Mouse (Mus musculus) heart, adult 11 months (tissue): Measurements from ENCODE around the gene Nans.

Experiments used
- DNase-seq: peaks from one replicate; pipeline ENCODE4 v3.0.0; 2022

The Nans gene

DNA sequence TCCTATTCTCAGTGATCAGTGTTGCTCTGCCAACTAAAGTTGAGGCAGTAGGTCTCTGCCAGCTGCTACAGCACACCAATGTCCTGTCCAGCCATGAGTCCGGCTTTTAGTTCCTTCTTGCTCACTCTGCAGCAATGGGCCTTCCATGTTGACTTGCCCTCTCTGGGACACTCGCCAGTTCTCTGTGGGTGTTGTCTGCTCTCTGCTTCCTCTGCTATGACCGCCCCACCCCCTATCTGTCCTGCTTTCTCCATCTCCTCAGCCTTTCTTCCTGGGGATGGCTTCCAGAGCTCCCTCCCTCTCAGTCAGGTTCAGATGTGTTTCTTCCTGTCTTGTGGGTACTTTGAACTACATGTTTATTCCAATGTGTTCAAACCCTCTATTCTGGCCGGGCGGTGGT is 1.7 kb upstream of the Nans start:
- DNase-seq: peak; percentile 99

DNA sequence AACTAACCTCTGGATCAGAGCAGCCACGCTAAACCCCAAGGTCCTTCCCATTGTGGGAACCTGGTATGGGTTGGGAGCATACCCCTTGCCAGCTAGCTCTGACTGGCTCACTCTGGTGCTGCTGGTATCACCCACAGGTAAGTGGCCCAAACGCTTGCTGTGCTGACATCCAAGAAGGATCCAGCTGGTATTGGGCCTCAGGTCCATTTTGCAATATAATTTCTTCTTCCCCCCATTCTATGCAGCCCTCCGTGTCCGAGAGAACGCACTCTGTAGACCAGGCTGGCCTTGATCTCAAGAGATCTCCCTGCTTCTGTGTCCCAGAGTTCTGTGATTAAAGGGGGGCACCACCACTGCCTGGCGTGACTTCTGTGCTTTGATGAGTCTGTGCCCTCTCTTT is 4.0 kb downstream of the Nans start:
- DNase-seq: peak; percentile 68

DNA sequence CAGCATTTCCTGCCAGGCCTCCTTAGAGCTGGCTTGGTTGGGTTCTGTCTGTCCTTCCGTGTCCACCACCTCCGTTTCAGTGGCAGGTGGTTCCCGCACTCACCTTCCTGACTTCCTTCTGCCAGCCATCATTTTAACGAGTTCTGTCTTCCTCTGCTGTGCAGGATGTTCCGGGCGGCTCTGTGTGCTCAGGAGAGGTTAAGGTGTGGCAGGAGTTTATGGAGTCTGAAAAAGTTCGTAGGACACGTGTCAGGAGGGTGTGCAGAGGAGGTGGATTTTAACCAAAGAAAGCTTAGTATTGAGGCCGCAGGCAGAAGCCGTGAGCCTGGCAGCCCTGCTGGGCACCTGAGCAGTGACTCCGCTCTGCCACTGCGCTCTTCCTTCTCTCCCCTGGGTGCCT is 6.5 kb downstream of the Nans start:
- peak; percentile 82 for DNase-seq

DNA sequence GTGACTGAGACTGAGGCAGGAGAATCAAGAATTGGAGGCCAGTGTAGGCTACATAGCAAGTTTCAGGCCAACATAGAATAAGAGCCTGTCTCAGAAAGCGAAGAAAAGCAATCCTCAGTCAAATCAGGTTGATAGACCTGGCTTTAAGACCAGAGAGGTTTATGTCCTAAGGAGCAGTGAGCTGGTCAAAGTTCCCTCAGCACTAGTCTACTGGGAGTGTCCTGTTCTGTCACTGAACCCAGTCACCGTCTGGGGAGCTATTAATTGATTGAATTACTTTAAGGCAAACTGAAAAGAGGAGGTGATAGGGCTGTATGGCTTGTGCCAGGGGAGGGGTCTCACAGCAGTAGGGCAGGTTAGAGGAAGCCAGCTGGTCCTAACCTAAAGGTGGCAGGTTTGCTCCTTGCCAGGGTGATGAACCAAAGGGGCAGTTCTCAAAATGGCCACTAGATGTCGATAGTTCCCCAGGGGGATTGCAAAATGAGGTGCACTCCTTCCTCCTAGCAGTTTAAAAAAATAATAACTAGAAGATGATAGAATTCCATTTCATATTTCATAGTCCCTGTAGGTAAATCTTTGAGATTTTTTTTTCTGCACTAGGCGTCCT is 8.3 kb downstream of the Nans start:
- DNase-seq: peak; percentile 92

DNA sequence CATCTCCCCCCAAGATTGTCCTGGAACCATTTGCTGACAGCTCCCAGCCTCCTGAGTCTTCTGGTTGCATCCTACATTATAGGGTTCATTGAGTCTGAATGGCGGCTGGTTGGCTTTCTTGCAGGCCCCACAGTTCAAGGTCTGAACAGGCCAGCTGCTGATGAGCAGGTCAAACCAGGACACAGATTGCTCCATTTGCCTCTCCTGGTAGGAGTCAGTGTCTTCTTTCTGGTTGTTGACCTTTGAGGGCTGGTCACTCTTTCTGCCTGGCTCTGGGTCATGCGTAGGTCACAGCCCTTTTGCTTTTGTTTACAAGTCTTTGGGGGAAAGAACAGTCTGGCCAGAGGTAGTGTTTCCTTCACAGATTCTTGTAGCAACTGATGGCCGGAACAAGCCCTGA is 9.5 kb downstream of the Nans start:
- peak; percentile 85 for DNase-seq

DNA sequence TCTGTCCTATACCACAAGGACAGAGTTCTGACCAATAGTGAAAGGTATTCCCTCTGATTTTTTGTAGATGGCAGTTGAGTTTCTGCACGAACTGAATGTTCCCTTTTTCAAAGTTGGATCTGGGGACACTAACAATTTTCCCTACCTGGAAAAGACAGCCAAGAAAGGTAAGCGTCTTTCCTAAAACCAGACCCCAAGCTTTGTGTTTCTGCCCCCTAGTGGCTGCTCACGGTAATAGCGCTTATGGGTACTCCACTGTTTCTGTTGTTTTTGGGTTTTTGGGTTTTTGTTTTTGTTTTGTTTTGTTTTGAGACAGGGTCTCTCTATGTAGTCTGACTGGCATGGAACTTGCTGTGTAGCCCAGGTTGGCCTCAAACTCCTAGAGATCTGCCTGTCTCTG is 9.9 kb downstream of the Nans start:
- DNase-seq: no peak

DNA sequence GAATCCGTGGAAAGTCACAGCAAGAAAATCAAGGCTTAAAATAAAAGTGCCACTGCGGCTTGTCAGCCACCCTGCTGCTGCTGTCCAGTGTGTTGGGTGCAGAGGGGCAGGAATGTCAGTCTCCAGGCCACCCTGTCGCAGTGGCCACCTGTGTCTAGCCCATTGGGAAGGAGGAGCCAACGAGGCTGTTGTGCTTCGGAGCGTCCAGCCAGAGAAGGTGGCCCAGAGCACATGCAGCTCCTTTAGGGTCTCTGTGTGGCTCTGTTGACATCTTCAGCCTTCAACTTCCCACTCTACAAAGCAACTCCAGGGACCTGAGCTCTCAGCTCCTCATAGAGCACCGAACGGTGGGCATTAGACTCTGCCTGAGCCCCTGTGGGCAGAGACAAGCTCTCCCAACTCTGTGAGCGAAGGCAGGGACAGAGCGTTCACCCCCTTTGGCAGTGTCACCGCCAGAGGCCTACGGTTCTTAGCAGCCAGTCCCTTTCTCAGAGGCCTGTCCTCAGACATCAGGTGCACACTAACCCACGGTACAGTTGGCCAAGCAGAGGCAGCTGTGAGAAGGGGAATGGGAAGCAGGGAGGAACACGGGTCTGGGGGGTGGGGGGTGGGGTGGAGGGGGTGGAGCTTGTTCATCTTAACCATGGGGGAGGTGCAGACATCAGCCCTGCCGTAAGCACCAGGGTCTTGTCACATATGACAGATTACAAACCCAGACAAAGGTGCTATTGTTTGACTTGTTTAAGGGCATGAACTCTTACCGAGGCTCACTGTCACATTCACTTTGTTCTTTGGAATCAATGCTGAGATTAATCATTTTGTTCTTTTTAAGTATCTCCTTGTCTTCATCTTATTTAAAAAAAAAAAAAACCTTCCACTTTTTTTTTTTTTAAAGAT is 13.8 kb downstream of the Nans start:
- peak; percentile 87 for DNase-seq

- DNase-seq: peak; percentile 7
These were observed 14.8 kb downstream of the Nans start for GRCm38 (mm10) chr4:46503881-46504280.

GRCm38 (mm10) chr4:46505361-46506057 is 16.5 kb downstream of the Nans start:
- peak; percentile 88 for DNase-seq

GRCm38 (mm10) chr4:46506801-46507610 is 18.0 kb downstream of the Nans start:
- peak; percentile 100 for DNase-seq

DNA sequence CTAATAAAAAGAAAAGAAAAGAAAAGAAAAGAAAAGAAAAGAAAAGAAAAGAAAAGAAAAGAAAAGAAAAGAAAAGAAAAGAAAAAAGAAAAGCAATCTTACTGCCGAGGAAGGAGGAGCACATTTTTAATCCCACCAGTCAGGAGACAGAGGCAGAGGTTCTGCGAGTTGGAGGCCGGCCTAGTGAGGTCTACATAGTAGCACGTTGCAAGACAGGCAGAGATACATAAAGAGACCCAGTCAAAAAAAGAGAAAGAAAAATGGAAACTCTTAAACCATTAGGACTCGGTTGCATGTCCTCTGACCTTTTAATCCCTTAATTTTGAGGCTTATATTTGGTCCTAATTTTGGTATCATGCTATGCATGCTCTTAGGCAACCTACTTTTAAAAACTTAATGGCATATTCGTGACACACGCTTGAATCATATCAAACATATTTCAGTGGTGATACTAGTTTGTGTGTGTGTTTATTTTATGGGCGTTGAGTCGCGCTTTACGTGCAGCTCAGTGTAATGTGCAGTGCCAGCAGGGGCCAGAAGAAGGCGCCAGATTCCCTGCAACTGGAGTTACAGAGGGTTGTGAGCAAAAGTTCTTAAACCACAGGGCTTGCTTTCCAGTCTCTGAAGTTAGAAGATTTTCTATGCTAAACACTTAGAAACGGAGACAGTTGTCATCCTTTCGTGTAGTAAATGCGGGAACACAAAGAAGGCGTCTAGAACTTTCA is 18.9 kb downstream of the Nans start:
- peak; percentile 96 for DNase-seq

- DNase-seq: peak; percentile 88
These were observed 31.4 kb downstream of the Nans start for GRCm38 (mm10) chr4:46520491-46520890.

GRCm38 (mm10) chr4:46521457-46521856 is 32.4 kb downstream of the Nans start:
- peak; percentile 25 for DNase-seq

DNA sequence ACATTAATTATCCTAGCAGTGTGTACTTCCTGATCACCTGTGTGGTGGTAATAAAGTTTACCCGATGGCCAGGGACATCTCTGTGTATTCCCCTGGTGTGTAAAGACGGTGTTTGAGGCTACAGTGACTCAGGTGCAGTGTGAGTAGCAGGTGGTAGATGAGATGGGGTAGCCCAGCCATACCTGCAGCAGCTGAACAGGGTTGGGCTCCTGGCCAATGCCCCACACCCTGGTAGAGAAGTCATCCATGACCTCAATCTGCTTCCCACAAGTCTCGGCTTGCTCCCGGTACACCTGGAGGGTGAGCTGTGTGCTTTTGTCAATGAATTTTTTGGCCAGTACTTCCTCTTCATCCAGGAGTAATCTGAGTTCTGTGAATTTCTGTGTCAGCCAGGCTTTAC is 34.3 kb downstream of the Nans start:
- DNase-seq: peak; percentile 85

GRCm38 (mm10) chr4:46526226-46526625 is 37.2 kb downstream of the Nans start:
- DNase-seq: peak; percentile 51

- DNase-seq: peak; percentile 93
These were observed 37.9 kb downstream of the Nans start for GRCm38 (mm10) chr4:46526798-46527557.

- DNase-seq: no peak
These were observed 38.5 kb downstream of the Nans start for GRCm38 (mm10) chr4:46527558-46527926.

DNA sequence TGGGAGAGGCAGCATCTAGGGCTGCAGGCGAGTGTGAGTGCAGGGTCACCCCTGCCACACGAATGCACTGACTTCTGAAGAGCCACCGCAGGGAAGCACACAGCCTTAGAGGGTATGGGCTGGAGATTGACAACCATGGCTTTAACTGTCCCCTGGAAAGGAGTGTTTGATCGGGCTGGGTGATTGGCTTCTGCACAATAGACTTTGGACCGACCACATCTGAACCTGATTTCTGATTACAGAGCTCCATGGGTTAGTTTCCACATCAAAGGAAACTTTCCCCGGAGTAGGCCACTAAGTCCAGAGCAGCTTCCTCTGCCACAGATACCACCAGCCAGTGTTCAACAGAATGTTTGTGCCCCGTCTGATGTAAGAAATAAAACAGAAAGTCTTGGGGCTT is 40.7 kb downstream of the Nans start:
- peak; percentile 27 for DNase-seq

- peak; percentile 51 for DNase-seq
These were observed 43.5 kb downstream of the Nans start for GRCm38 (mm10) chr4:46532511-46532910.

DNA sequence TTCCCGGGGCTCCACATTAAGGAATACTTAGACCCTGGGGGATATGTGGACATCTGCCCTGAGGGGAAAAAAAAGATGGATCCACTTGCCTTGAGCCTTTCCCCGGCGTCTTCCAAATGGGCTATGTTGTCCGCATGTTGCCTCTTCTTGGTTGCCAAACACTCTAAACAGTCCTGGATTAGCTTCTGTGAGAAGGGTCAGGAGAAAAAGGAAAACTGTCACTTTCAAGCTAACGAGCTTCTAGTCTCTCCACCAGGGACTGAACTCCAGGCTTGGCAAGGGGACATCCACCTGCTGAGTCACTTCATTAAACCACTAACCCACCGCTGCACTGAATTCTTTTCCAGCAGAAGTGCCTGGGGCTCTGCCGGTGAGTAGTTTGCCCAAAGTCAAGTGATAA is 43.9 kb downstream of the Nans start:
- peak; percentile 64 for DNase-seq

GRCm38 (mm10) chr4:46533934-46534720 is 45.1 kb downstream of the Nans start:
- DNase-seq: peak; percentile 96
